Mouse (Mus musculus) kidney, adult 2 months (tissue): Measurements from ENCODE around the gene Hmcn2. TPM values are rescaled to one million over a fixed set of nuclear protein-coding genes. Genes with fewer than 3 reads are reported as not detected.

ENCODE experiments used
- DNase-seq: peaks from one replicate; pipeline ENCODE4 v3.0.0; 2021
- H3K27ac ChIP-seq: fragments of 200-500 bp; 2 replicates; pipeline ENCODE4 v1.5.1; 2012; ENCODE audit warnings: low read depth, low read length, control low read depth, inconsistent platforms; ENCODE audit not compliant: insufficient read depth
- H3K27me3 ChIP-seq: fragments of 200-500 bp; replicated peaks from 2 replicates; pipeline ENCODE4 v1.6.1; 2012; ENCODE audit warnings: mild to moderate bottlenecking, moderate library complexity, low read length, inconsistent platforms; ENCODE audit not compliant: control insufficient read depth, insufficient read depth
- H3K36me3 ChIP-seq: fragments of 200-500 bp; 2 replicates; pipeline ENCODE4 v1.6.1; 2012; ENCODE audit warnings: mild to moderate bottlenecking, moderate library complexity, low read length, inconsistent platforms; ENCODE audit not compliant: control insufficient read depth, insufficient read depth
- H3K4me1 ChIP-seq: fragments of 200-500 bp; 2 replicates; pipeline ENCODE4 v1.6.1; 2011; ENCODE audit warnings: low read length; ENCODE audit not compliant: control insufficient read depth, insufficient read depth
- H3K4me3 ChIP-seq: fragments of 200-500 bp; 2 replicates; pipeline ENCODE4 v1.5.1; 2011; ENCODE audit warnings: mild to moderate bottlenecking, low read depth, low read length, control low read depth; ENCODE audit not compliant: insufficient read depth
- CTCF ChIP-seq: fragments of 200-500 bp; conservative IDR thresholded peaks from 2 replicates; pipeline ENCODE4 v1.5.1; 2011; ENCODE audit warnings: low read depth, mild to moderate bottlenecking, control low read depth, low read length, moderate library complexity, mixed read lengths; ENCODE audit not compliant: insufficient read depth, insufficient read length
- POLR2A ChIP-seq: fragments of 200-500 bp; IDR thresholded peaks from one replicate; pipeline ENCODE4 v1.6.1; 2011; ENCODE audit warnings: low read depth, low read length, control low read depth
- WGBS: fragments of 180-500 bp; shearing (Covaris S2); methylation state at CpG from one replicate; pipeline ENCODE4 v1.1.7; 2018; 5-methylcytosine and 5-hydroxymethylcytosine counted together
- polyA plus RNA-seq: library from polyadenylated mRNA; depleted of rRNA; stranded (reverse); fragments of >200 nt; gene quantifications from 2 replicates; pipeline ENCODE4 v1.2.3, GENCODE M21; 2012

Hmcn2 gene
- polyA plus RNA-seq, 1 experiment: 14.3 TPM

GRCm38 (mm10) chr2:31490556-31490955 is 176.3 kb downstream of the Hmcn2 start:
- no peaks in the 10 kb centered on the region for H3K27me3 ChIP-seq
- no peaks in the 10 kb centered on the region for H3K4me1 ChIP-seq
- TF ChIP-seq POLR2A: no peak
- TF ChIP-seq CTCF: 0 out of 2 replicates have a peak, but pooled peaks have one; percentile 1
- WGBS: 74% methylated on average over 2 of the region's 2 CpGs
- H3K36me3 ChIP-seq: peaks cover 12% of the 10 kb centered on the region
- H3K4me3 ChIP-seq: no peak overlapping the region
- no peak for DNase-seq
- no peak overlapping the region for H3K27ac ChIP-seq

GRCm38 (mm10) chr2:31492308-31492707 is 178.1 kb downstream of the Hmcn2 start:
- no peaks in the 10 kb centered on the region for H3K4me1 ChIP-seq
- WGBS: 85% methylated on average over 8 of the region's 8 CpGs
- DNase-seq: no peak
- peaks cover 12% of the 10 kb centered on the region for H3K36me3 ChIP-seq
- H3K27me3 ChIP-seq: no peaks in the 10 kb centered on the region
- TF ChIP-seq POLR2A (no peak), CTCF (peak; percentile 39)
- H3K27ac ChIP-seq: no peak overlapping the region
- no peak overlapping the region for H3K4me3 ChIP-seq

GRCm38 (mm10) chr2:31493243-31493642 is 179.0 kb downstream of the Hmcn2 start:
- H3K27me3 ChIP-seq: no peaks in the 10 kb centered on the region
- WGBS: 56% methylated on average over 11 of the region's 11 CpGs
- no peak overlapping the region for H3K27ac ChIP-seq
- H3K36me3 ChIP-seq: peaks cover 10% of the 10 kb centered on the region
- H3K4me1 ChIP-seq: no peaks in the 10 kb centered on the region
- H3K4me3 ChIP-seq: no peak overlapping the region
- no peak for DNase-seq
- TF ChIP-seq CTCF: no peak
- no peak for TF ChIP-seq POLR2A

- WGBS: 54% methylated on average over 5 of the region's 5 CpGs
- no peak for TF ChIP-seq POLR2A
- TF ChIP-seq CTCF: no peak
These were observed 180.1 kb downstream of the Hmcn2 start for GRCm38 (mm10) chr2:31494315-31494714.

GRCm38 (mm10) chr2:31495046-31495476 is 180.8 kb downstream of the Hmcn2 start:
- WGBS: 55% methylated on average over 13 of the region's 13 CpGs
- TF ChIP-seq POLR2A (no peak), CTCF (no peak)
- Histone ChIP-seq H3K27ac (no peak overlapping the region), H3K27me3 (no peaks in the 10 kb centered on the region), H3K4me1 (no peaks in the 10 kb centered on the region), H3K4me3 (no peak overlapping the region), H3K36me3 (peaks cover 14% of the 10 kb centered on the region)
- no peak for DNase-seq

More at GRCm38 (mm10) chr2:31494315-31494714, 180.1 kb downstream of the Hmcn2 start:
- H3K27me3 ChIP-seq: no peaks in the 10 kb centered on the region
- no peaks in the 10 kb centered on the region for H3K4me1 ChIP-seq
- no peak overlapping the region for H3K27ac ChIP-seq
- peaks cover 10% of the 10 kb centered on the region for H3K36me3 ChIP-seq
- peak; percentile 56 for DNase-seq
- no peak overlapping the region for H3K4me3 ChIP-seq

- WGBS: 29% methylated on average over 1 of the region's 1 CpGs
- no peaks in the 10 kb centered on the region for H3K4me1 ChIP-seq
These were observed 181.9 kb downstream of the Hmcn2 start for GRCm38 (mm10) chr2:31496141-31496540.

GRCm38 (mm10) chr2:31497113-31497512 is 182.9 kb downstream of the Hmcn2 start:
- Histone ChIP-seq H3K27me3 (no peaks in the 10 kb centered on the region), H3K27ac (no peak overlapping the region), H3K36me3 (peaks cover 16% of the 10 kb centered on the region; the same call in 1 of the 2 replicates), H3K4me1 (no peaks in the 10 kb centered on the region), H3K4me3 (no peak overlapping the region)
- DNase-seq: no peak
- WGBS: 58% methylated on average over 7 of the region's 7 CpGs
- TF ChIP-seq POLR2A (no peak), CTCF (no peak)

More at GRCm38 (mm10) chr2:31496141-31496540, 181.9 kb downstream of the Hmcn2 start:
- peaks cover 16% of the 10 kb centered on the region; the same call in 1 of the 2 replicates for H3K36me3 ChIP-seq
- H3K27me3 ChIP-seq: no peaks in the 10 kb centered on the region
- H3K4me3 ChIP-seq: no peak overlapping the region
- H3K27ac ChIP-seq: no peak overlapping the region
- no peak for DNase-seq
- no peak for TF ChIP-seq CTCF
- TF ChIP-seq POLR2A: no peak

- Histone ChIP-seq H3K4me1 (no peaks in the 10 kb centered on the region), H3K36me3 (peaks cover 16% of the 10 kb centered on the region; the same call in 1 of the 2 replicates), H3K27ac (no peak overlapping the region), H3K27me3 (no peaks in the 10 kb centered on the region), H3K4me3 (no peak overlapping the region)
- 54% methylated on average over 19 of the region's 19 CpGs for WGBS
- TF ChIP-seq CTCF (no peak), POLR2A (no peak)
- DNase-seq: no peak
These were observed 183.4 kb downstream of the Hmcn2 start for GRCm38 (mm10) chr2:31497635-31498034.
